Mouse (Mus musculus) testis, adult 2 months (tissue): Measurements from ENCODE around the gene Ech1. TPM values are rescaled to one million over a fixed set of nuclear protein-coding genes. Genes with fewer than 3 reads are reported as not detected.
A peak's percentile ranks its signal among the peaks of the same experiment; 100 is the strongest.

ENCODE experiments used
- H3K27ac ChIP-seq: fragments of 200-500 bp; 2 replicates; pipeline ENCODE4 v1.5.1; 2012; ENCODE audit warnings: low read depth, low read length; ENCODE audit not compliant: control insufficient read depth, insufficient read depth
- H3K27me3 ChIP-seq: fragments of 200-500 bp; 2 replicates; pipeline ENCODE4 v1.6.1; 2012; ENCODE audit warnings: mild to moderate bottlenecking, low read length, moderate library complexity; ENCODE audit not compliant: control insufficient read depth, insufficient read depth
- H3K36me3 ChIP-seq: fragments of 200-500 bp; 2 replicates; pipeline ENCODE4 v1.6.1; 2012; ENCODE audit warnings: mild to moderate bottlenecking, low read length; ENCODE audit not compliant: control insufficient read depth, insufficient read depth
- H3K4me1 ChIP-seq: fragments of 200-500 bp; 2 replicates; pipeline ENCODE4 v1.6.1; 2012; ENCODE audit warnings: low read length; ENCODE audit not compliant: control insufficient read depth, insufficient read depth
- H3K4me3 ChIP-seq: fragments of 200-500 bp; 2 replicates; pipeline ENCODE4 v1.5.1; 2012; ENCODE audit warnings: low read depth, mild to moderate bottlenecking, low read length, moderate library complexity, mixed read lengths; ENCODE audit not compliant: control insufficient read depth
- CTCF ChIP-seq: fragments of 200-500 bp; IDR thresholded peaks from 2 replicates; pipeline ENCODE4 v1.5.1; 2012; ENCODE audit warnings: low read depth, mild to moderate bottlenecking, inconsistent platforms, low read length, moderate library complexity; ENCODE audit not compliant: control insufficient read depth, insufficient read depth, insufficient replicate concordance
- POLR2A ChIP-seq: fragments of 200-500 bp; IDR thresholded peaks from 2 replicates; pipeline ENCODE4 v1.6.1; 2012; ENCODE audit warnings: low read depth, mild to moderate bottlenecking, inconsistent platforms, low read length, moderate library complexity; ENCODE audit not compliant: control insufficient read depth
- polyA plus RNA-seq: library from polyadenylated mRNA; depleted of rRNA; stranded (reverse); fragments of >200 nt; gene quantifications from 2 replicates; pipeline ENCODE4 v1.2.3, GENCODE M21; 2012

Ech1 gene
- polyA plus RNA-seq, 1 experiment: 124 TPM

- TF ChIP-seq POLR2A (no peak), CTCF (no peak)
- H3K36me3 ChIP-seq: no peaks in the 10 kb centered on the region
- H3K4me1 ChIP-seq: no peaks in the 10 kb centered on the region
- no peak overlapping the region for H3K27ac ChIP-seq
- no peak overlapping the region for H3K4me3 ChIP-seq
- no peaks in the 10 kb centered on the region for H3K27me3 ChIP-seq
Measured at GRCm38 (mm10) chr7:28849700-28850236, 24.8 kb downstream of the Ech1 start.

- Histone ChIP-seq H3K4me1 (no peaks in the 10 kb centered on the region), H3K27ac (no peak overlapping the region), H3K36me3 (no peaks in the 10 kb centered on the region), H3K4me3 (no peak overlapping the region), H3K27me3 (no peaks in the 10 kb centered on the region)
- no peak for TF ChIP-seq CTCF
- no peak for TF ChIP-seq POLR2A
Measured at GRCm38 (mm10) chr7:28850642-28851041, 25.6 kb downstream of the Ech1 start.

- no peaks in the 10 kb centered on the region; the same call in 1 of the 2 replicates for H3K27me3 ChIP-seq
- no peak for TF ChIP-seq CTCF
- TF ChIP-seq POLR2A: no peak
Measured at GRCm38 (mm10) chr7:28859953-28860352, 34.9 kb downstream of the Ech1 start.

GRCm38 (mm10) chr7:28860898-28861297 lies 35.9 kb downstream of the Ech1 start:
- H3K36me3 ChIP-seq: no peaks in the 10 kb centered on the region
- H3K27ac ChIP-seq: no peak overlapping the region
- TF ChIP-seq CTCF (peak; percentile 40; the same call in 1 of the 2 replicates), POLR2A (no peak)

More at GRCm38 (mm10) chr7:28859953-28860352, 34.9 kb downstream of the Ech1 start:
- H3K4me3 ChIP-seq: no peak overlapping the region
- H3K4me1 ChIP-seq: peaks cover 10% of the 10 kb centered on the region
- no peaks in the 10 kb centered on the region for H3K36me3 ChIP-seq
- no peak overlapping the region for H3K27ac ChIP-seq

GRCm38 (mm10) chr7:28862817-28863499 lies 37.9 kb downstream of the Ech1 start:
- H3K27me3 ChIP-seq: no peaks in the 10 kb centered on the region; the same call in 1 of the 2 replicates
- no peak overlapping the region for H3K27ac ChIP-seq
- no peaks in the 10 kb centered on the region for H3K36me3 ChIP-seq
- TF ChIP-seq CTCF (no peak), POLR2A (no peak)
- no peak overlapping the region for H3K4me3 ChIP-seq
- peaks cover 23% of the 10 kb centered on the region for H3K4me1 ChIP-seq

More at GRCm38 (mm10) chr7:28860898-28861297, 35.9 kb downstream of the Ech1 start:
- Histone ChIP-seq H3K4me1 (peaks cover 14% of the 10 kb centered on the region), H3K27me3 (no peaks in the 10 kb centered on the region; the same call in 1 of the 2 replicates), H3K4me3 (no peak overlapping the region)

- Histone ChIP-seq H3K4me1 (peaks cover 23% of the 10 kb centered on the region), H3K27me3 (no peaks in the 10 kb centered on the region; the same call in 1 of the 2 replicates), H3K27ac (no peak within 1 kb of the TSS), H3K4me3 (no peak within 1 kb of the TSS), H3K36me3 (no peaks in the 10 kb centered on the region)
- no peak for TF ChIP-seq POLR2A
- TF ChIP-seq CTCF: no peak
Measured at GRCm38 (mm10) chr7:28863540-28863939, 38.5 kb downstream of the Ech1 start, which contains the start of gene Lgals7. Gene Lgals7, plus strand, starts transcription at chr7:28863853.

GRCm38 (mm10) chr7:28864288-28864750 lies 39.3 kb downstream of the Ech1 start:
- no peak overlapping the region for H3K4me3 ChIP-seq
- no peak overlapping the region for H3K27ac ChIP-seq
- no peaks in the 10 kb centered on the region; the same call in 1 of the 2 replicates for H3K27me3 ChIP-seq
- TF ChIP-seq CTCF: no peak
- no peak for TF ChIP-seq POLR2A
- H3K4me1 ChIP-seq: peaks cover 23% of the 10 kb centered on the region
- no peaks in the 10 kb centered on the region for H3K36me3 ChIP-seq
